Mouse (Mus musculus) urinary bladder, postnatal 36 days (tissue): ENCODE data around the gene Ccdc184.

Source experiments
- DNase-seq, 2 experiments: peaks; one replicate each; pipeline ENCODE4 v3.0.0; 2022; ENCODE audit warnings: low spot score in 2 of 2, mixed read lengths in 1 of 2

Gene Ccdc184

GRCm38 (mm10) chr15:98155272-98155671, 11.7 kb upstream of the Ccdc184 start:
- no peak for DNase-seq

GRCm38 (mm10) chr15:98155944-98156343, 11.0 kb upstream of the Ccdc184 start:
- no peak for DNase-seq

- no peak for DNase-seq
These were observed 9.7 kb upstream of the Ccdc184 start for GRCm38 (mm10) chr15:98157253-98157652.

- no peak for DNase-seq
These were observed 5.7 kb upstream of the Ccdc184 start for GRCm38 (mm10) chr15:98161026-98161805.

GRCm38 (mm10) chr15:98162561-98162960, 4.4 kb upstream of the Ccdc184 start:
- no peak for DNase-seq

GRCm38 (mm10) chr15:98165525-98165924, 1.4 kb upstream of the Ccdc184 start, which contains the start of gene Asb8:
Gene Asb8 (minus strand): TSS chr15:98165625.
- no peak for DNase-seq

GRCm38 (mm10) chr15:98167645-98168621, 975 bp downstream of the Ccdc184 start:
- DNase-seq, result peak; percentile 62 to 68

- no peak for DNase-seq
These were observed 1.7 kb downstream of the Ccdc184 start for GRCm38 (mm10) chr15:98168622-98169004.

- no peak for DNase-seq
These were observed 3.4 kb downstream of the Ccdc184 start for GRCm38 (mm10) chr15:98170365-98170764.

GRCm38 (mm10) chr15:98170917-98171316, 4.0 kb downstream of the Ccdc184 start:
- DNase-seq, result no peak

- no peak for DNase-seq
These were observed 5.2 kb downstream of the Ccdc184 start for GRCm38 (mm10) chr15:98172113-98172512.

GRCm38 (mm10) chr15:98173821-98174220, 6.9 kb downstream of the Ccdc184 start:
- DNase-seq, result no peak

GRCm38 (mm10) chr15:98177320-98177719, 10.4 kb downstream of the Ccdc184 start:
- no peak for DNase-seq

- no peak for DNase-seq
These were observed 13.7 kb downstream of the Ccdc184 start for GRCm38 (mm10) chr15:98180567-98181131.

GRCm38 (mm10) chr15:98181132-98181711, 14.3 kb downstream of the Ccdc184 start:
- peak; percentile 90 to 95 for DNase-seq

GRCm38 (mm10) chr15:98181856-98182570, 15.1 kb downstream of the Ccdc184 start:
- no peak for DNase-seq

GRCm38 (mm10) chr15:98184456-98184855, 17.5 kb downstream of the Ccdc184 start:
- no peak for DNase-seq

GRCm38 (mm10) chr15:98195442-98195841, 28.5 kb downstream of the Ccdc184 start, which contains the start of gene Olfr288:
Gene Olfr288 (minus strand): TSS chr15:98195542.
- DNase-seq, result no peak

- DNase-seq, result no peak
These were observed 42.7 kb downstream of the Ccdc184 start for GRCm38 (mm10) chr15:98209676-98210075.

GRCm38 (mm10) chr15:98213336-98213870, 46.4 kb downstream of the Ccdc184 start:
- no peak for DNase-seq

GRCm38 (mm10) chr15:98214130-98214529, 47.2 kb downstream of the Ccdc184 start:
- DNase-seq, result no peak
